8 mouse cellular contexts compared by ENCODE assay signal in the genomic region with DNA sequence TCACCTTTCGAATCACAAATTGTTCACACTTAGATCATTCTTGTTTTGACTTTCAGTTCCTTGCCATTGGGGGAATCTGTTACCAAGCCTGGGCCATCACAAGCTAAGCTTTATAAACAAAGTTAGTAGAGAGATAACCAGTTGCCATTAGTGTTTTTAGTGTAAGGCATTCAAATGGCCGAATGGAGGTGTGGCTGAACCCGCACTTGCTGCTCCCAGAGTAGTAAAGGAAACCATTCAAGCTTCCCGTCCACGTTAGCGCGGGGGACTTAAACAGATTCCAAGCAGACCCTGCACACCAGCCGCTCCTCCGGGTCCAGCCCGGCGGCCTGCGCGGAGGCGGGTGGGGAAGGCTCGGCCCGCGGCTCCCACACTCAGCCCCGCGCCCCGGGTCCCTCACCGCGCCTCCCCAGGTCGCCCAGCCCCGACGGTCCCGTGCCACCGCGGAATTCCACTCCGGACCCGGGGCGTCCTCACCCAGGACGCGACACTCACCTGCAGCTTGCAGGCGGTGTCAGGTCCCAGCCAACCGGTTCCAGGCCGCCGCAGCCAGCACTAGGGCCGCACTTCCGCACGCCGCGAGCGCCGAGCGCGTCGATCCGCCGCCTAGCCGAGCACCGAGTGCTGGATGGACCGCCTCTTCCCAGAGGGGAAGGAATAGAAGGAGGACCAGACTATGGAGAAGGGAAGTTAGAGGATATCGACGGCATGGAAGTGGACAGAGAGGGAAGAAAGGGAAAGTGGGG. TPM values are rescaled to one million over a fixed set of nuclear protein-coding genes. Genes with fewer than 3 reads are reported as not detected.
DNase-seq lines count a peak whose midpoint lies in the region; ATAC-seq lines count a peak whose summit lies in the region.

A gene (minus strand): TSS at position 593 of the 746 bp plus-strand sequence.
A gene (plus strand): TSS at position 704 of the 746 bp plus-strand sequence.

- H3K4me3 ChIP-seq in hindbrain, embryonic 10.5 days, result peak within 1 kb of the TSS; percentile 87

- H3K27ac ChIP-seq in hindbrain, embryonic 10.5 days, result peak within 1 kb of the TSS; percentile 96

- DNase-seq in NIH3T3 (ENCODE audit: low read depth), result peak; percentile 91
- peak; percentile 84 for DNase-seq in cerebellum, adult 9-11 months
- peak; percentile 91 for DNase-seq in hindbrain, embryonic 10.5 days (ENCODE audit: low spot score)
- peak; percentile 76 to 84 for DNase-seq in layer of hippocampus, postnatal 14 days (ENCODE audit: low spot score in 2 of 2)
- DNase-seq in lung, postnatal 10 days, result peak; percentile 91
- peak; percentile 78 for DNase-seq in ovary, postnatal 14 days (ENCODE audit: low spot score)
- peak; percentile 72 to 82 for DNase-seq in thymus, postnatal 10 days (ENCODE audit: low spot score in 2 of 2)

- no peaks in the 10 kb centered on the region for H3K36me3 ChIP-seq in hindbrain, embryonic 10.5 days

- peak; percentile 94 for ATAC-seq in frontal cortex, adult (ENCODE audit: low TSS enrichment)

- H3K27me3 ChIP-seq in hindbrain, embryonic 10.5 days (ENCODE audit: insufficient read depth, poor library complexity, severe bottlenecking), result no peaks in the 10 kb centered on the region

- 1% methylated on average over 54 of the region's 54 CpGs for WGBS in hindbrain, embryonic 10.5 days

- H3K4me1 ChIP-seq in hindbrain, embryonic 10.5 days (replicated peaks), result peaks cover 12% of the 10 kb centered on the region

- H3K9me3 ChIP-seq in hindbrain, embryonic 10.5 days, result no peaks in the 10 kb centered on the region

RNA-seq across cellular contexts. Expression of the first gene that starts in this region (rescaled TPM):
- 35.3 and 37.4 TPM in 2 replicates for polyA plus RNA-seq in hindbrain, embryonic 10.5 days (2016; fragmentation: Nextera tagmentation; extraction: Ambion mirVana)
- 10 to 100 TPM; 40.5 to 40.9 TPM for total RNA-seq in layer of hippocampus, postnatal 14 days (2021)

RNA-seq across cellular contexts. Expression of the second gene that starts in this region (rescaled TPM):
- 0.24 TPM in 1 of 2 replicates, not detected in the other for polyA plus RNA-seq in hindbrain, embryonic 10.5 days (2016; fragmentation: Nextera tagmentation; extraction: Ambion mirVana)
- under 1 TPM in 1 of 2 experiments, not detected in 1; 0.18 TPM for total RNA-seq in layer of hippocampus, postnatal 14 days (2021)

Comparison
In these comparisons a context has a peak if more than half of its experiments do, and no peak if none do; other contexts are left out.
1. Peak in every context shown above with its lines: DNase-seq, ATAC-seq, H3K4me3 ChIP-seq and H3K27ac ChIP-seq.